Mouse (Mus musculus): ENCODE measurements around the gene Cfap73. TPM values are rescaled to one million over a fixed set of nuclear protein-coding genes. Genes with fewer than 3 reads are reported as not detected.

Gene Cfap73
- total and polyA plus RNA-seq, 3 experiments = 0.25 TPM; not detected in 2

GRCm38 (mm10) chr5:120634860-120635259 is 825 bp upstream of the Cfap73 start:
- H3K27ac ChIP-seq (ENCODE audit: control insufficient read depth, low read depth, low read length) = no peak overlapping the region
- H3K4me1 ChIP-seq (ENCODE audit: control insufficient read depth in 1 of 2, insufficient read depth in 2 of 2, low read length in 2 of 2) = no peaks in the 10 kb centered on the region
- DNase-seq (ENCODE audit: low read depth, low spot score) = no peak
- H3K9ac ChIP-seq (ENCODE audit: control insufficient read depth, low read depth, low read length, poor library complexity, severe bottlenecking) = no peak overlapping the region
- no peaks in the 10 kb centered on the region; a peak in 1 of 4 replicates for H3K27me3 ChIP-seq (ENCODE audit: control insufficient read depth in 1 of 2, insufficient read depth in 2 of 2, low read length in 2 of 2)
- H3K9me3 ChIP-seq (replicated peaks; ENCODE audit: insufficient read depth, low read length) = no peaks in the 10 kb centered on the region
- H3K36me3 ChIP-seq (ENCODE audit: control insufficient read depth in 1 of 2, insufficient read depth in 2 of 2, low read length in 2 of 2) = no peaks in the 10 kb centered on the region
- no peak overlapping the region for H3K4me3 ChIP-seq (ENCODE audit: control insufficient read depth in 1 of 2, insufficient read depth in 1 of 2, low read depth in 2 of 2, low read length in 2 of 2)
- H3K79me2 ChIP-seq (ENCODE audit: control insufficient read depth, insufficient read depth, low read length, poor library complexity) = no peaks in the 10 kb centered on the region
- TF ChIP-seq GABPA (IDR thresholded peaks at IDR 0.05; ENCODE audit: low read depth, low read length) = no peak
- TF ChIP-seq USF1 (IDR thresholded peaks at IDR 0.05; ENCODE audit: low read depth, low read length) = no peak

GRCm38 (mm10) chr5:120631892-120632291 is 2.1 kb downstream of the Cfap73 start:
- TF ChIP-seq E2F4 (IDR thresholded peaks at IDR 0.05; ENCODE audit: borderline replicate concordance, low read depth, low read length) (no peak), MAX (IDR thresholded peaks at IDR 0.05; ENCODE audit: low read length) (no peak), RCOR1 (IDR thresholded peaks at IDR 0.05; ENCODE audit: low read depth, low read length) (no peak), GABPA (IDR thresholded peaks at IDR 0.05; ENCODE audit: low read depth, low read length) (no peak), HCFC1 (IDR thresholded peaks at IDR 0.05; ENCODE audit: low read depth, low read length) (no peak), MEF2A (IDR thresholded peaks at IDR 0.05; ENCODE audit: extremely low read depth, insufficient replicate concordance, low read depth, low read length, poor library complexity, severe bottlenecking) (no peak), CHD1 (IDR thresholded peaks at IDR 0.05; ENCODE audit: low read depth, low read length) (no peak), RAD21 (IDR thresholded peaks at IDR 0.05; ENCODE audit: low read depth, low read length) (no peak; the same call in 1 of the 2 replicates), MAFK (IDR thresholded peaks at IDR 0.05; ENCODE audit: borderline replicate concordance, low read depth, low read length) (no peak), SMC3 (IDR thresholded peaks at IDR 0.05; ENCODE audit: low read depth, low read length) (0 out of 2 replicates have a peak, but pooled peaks have one; percentile 6), USF2 (IDR thresholded peaks at IDR 0.05; ENCODE audit: borderline replicate concordance in 1 of 2, insufficient read depth in 1 of 2, low read depth in 1 of 2, low read length in 2 of 2) (no peak), TBP (IDR thresholded peaks at IDR 0.05; ENCODE audit: low read depth, low read length) (no peak), KAT2A (conservative IDR thresholded peaks at IDR 0.05; ENCODE audit: low read depth, low read length) (no peak), GATA1 (IDR thresholded peaks at IDR 0.05; ENCODE audit: low read depth, low read length) (no peak), MYC (IDR thresholded peaks at IDR 0.05; ENCODE audit: low read depth, low read length) (no peak), CTCF (IDR thresholded peaks at IDR 0.05 in 2 of 3, conservative IDR thresholded peaks at IDR 0.05 in 1 of 3; ENCODE audit: control insufficient read depth in 1 of 3, insufficient read depth in 1 of 3, low read depth in 2 of 3, low read length in 3 of 3, poor library complexity in 1 of 3, severe bottlenecking in 1 of 3) (peak; percentile 11 to 37 (median 34); a peak in 4 of 6 replicates), EP300 (IDR thresholded peaks at IDR 0.05; ENCODE audit: low read depth in 1 of 2, low read length in 2 of 2) (no peak), SIN3A (IDR thresholded peaks at IDR 0.05; ENCODE audit: low read length) (no peak)
- Histone ChIP-seq H3K9me3 (replicated peaks; ENCODE audit: insufficient read depth, low read length) (no peaks in the 10 kb centered on the region), H3K27ac (ENCODE audit: control insufficient read depth, low read depth, low read length) (no peak overlapping the region), H3K4me3 (ENCODE audit: control insufficient read depth in 1 of 2, insufficient read depth in 1 of 2, low read depth in 2 of 2, low read length in 2 of 2) (no peak overlapping the region), H3K36me3 (ENCODE audit: control insufficient read depth in 1 of 2, insufficient read depth in 2 of 2, low read length in 2 of 2) (peaks cover 0 to 8% of the 10 kb centered on the region in 2 experiments; a peak in 2 of 4 replicates), H3K9ac (ENCODE audit: control insufficient read depth, low read depth, low read length, poor library complexity, severe bottlenecking) (no peak overlapping the region), H3K27me3 (ENCODE audit: control insufficient read depth in 1 of 2, insufficient read depth in 2 of 2, low read length in 2 of 2) (no peaks in the 10 kb centered on the region), H3K4me1 (ENCODE audit: control insufficient read depth in 1 of 2, insufficient read depth in 2 of 2, low read length in 2 of 2) (peaks cover 0 to 11% of the 10 kb centered on the region in 2 experiments; a peak in 2 of 4 replicates), H3K79me2 (ENCODE audit: control insufficient read depth, insufficient read depth, low read length, poor library complexity) (no peaks in the 10 kb centered on the region)
- no peak for DNase-seq (ENCODE audit: low read depth, low spot score)

All from MEL (cell line).